Comparison of ENCODE assay signal across 15 mouse cellular contexts in the genomic region with DNA sequence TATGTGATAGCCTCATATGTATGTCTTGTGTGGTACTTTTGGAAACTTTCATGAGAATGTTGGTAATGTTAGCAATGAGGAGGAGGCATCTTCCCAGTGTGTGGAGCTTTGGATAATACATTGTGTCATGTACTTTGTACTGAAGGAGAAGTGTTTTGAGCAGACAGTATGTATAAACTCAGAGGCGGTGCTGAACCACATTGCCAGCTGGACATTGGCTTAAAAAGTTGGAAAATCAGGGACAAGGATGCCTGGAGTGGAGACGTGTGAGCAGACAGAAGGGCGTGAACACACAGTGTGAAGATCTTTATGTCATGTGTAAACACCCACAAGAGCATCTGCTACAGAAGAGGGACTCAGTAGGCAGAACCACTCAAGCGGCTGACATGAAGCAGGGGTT. TPM values are rescaled to one million over a fixed set of nuclear protein-coding genes. Genes with fewer than 3 reads are reported as not detected.
"Had no signal": no experiment of that assay in that cellular context is flagged by ENCODE, and none has a peak within 500 bp of the region (broad histone marks: within the 10 kb centered on the region; RNA-seq: fewer than 3 reads in every experiment).

No protein-coding gene starts in this region.

- H3K9me3 ChIP-seq: limb, embryonic 12.5 days; liver, embryonic 13.5 days; lung, embryonic 15.5 days; midbrain, embryonic 12.5 days had no signal

- H3K27ac ChIP-seq: limb, embryonic 12.5 days; liver, embryonic 13.5 days; lung, embryonic 15.5 days; midbrain, embryonic 12.5 days had no signal

- H3K4me2 ChIP-seq: limb, embryonic 12.5 days; liver, embryonic 13.5 days; lung, embryonic 15.5 days; midbrain, embryonic 12.5 days had no signal

- H3K4me3 ChIP-seq: limb, embryonic 12.5 days; liver, embryonic 13.5 days; lung, embryonic 15.5 days; midbrain, embryonic 12.5 days had no signal

- H3K36me3 ChIP-seq: limb, embryonic 12.5 days; liver, embryonic 13.5 days; lung, embryonic 15.5 days; midbrain, embryonic 12.5 days had no signal

- H3K9ac ChIP-seq: limb, embryonic 12.5 days; liver, embryonic 13.5 days; liver, postnatal 0 days; lung, embryonic 15.5 days; midbrain, embryonic 12.5 days had no signal

- H3K27me3 ChIP-seq: limb, embryonic 12.5 days; liver, embryonic 13.5 days; lung, embryonic 15.5 days; midbrain, embryonic 12.5 days had no signal

- ATAC-seq: inflammation-experienced regulatory T-cells, adult 6 months; intestine, postnatal 0 days; liver, postnatal 0 days; midbrain, embryonic 16.5 days had no signal

- H3K4me1 ChIP-seq: limb, embryonic 12.5 days; liver, embryonic 13.5 days; lung, embryonic 15.5 days; midbrain, embryonic 12.5 days had no signal

- DNase-seq: kidney, adult 8-10 months; kidney, postnatal 36 days; layer of hippocampus, adult 9-11 months; layer of hippocampus, postnatal 36 days; liver; liver, embryonic 13.5 days; liver, postnatal 0 days; thymus, postnatal 4 days had no signal

RNA-seq across cellular contexts. Expression of gene Tecta, which starts 6.0 kb away (rescaled TPM):
- total RNA-seq: megakaryocyte-erythroid progenitor cell, adult 5-6 weeks had no signal
- polyA plus RNA-seq: inflammation-experienced regulatory T-cells, adult 6 months; lung, embryonic 15.5 days had no signal
